Mouse (Mus musculus) lung, embryonic 14.5 days (tissue): ENCODE measurements around the gene Gdpd5. TPM values are rescaled to one million over a fixed set of nuclear protein-coding genes. Genes with fewer than 3 reads are reported as not detected.

Source experiments
- ATAC-seq: fragments of 200-750 bp; cut with Nextera tagmentation; 2 replicates; pipeline ENCODE4 v1.8.0; 2017; ENCODE audit warnings: mild to moderate bottlenecking, moderate TSS enrichment, moderate library complexity; ENCODE audit not compliant: insufficient read depth
- DNase-seq: peaks from one replicate; pipeline ENCODE4 v3.0.0-alpha.2; 2015
- H3K27ac ChIP-seq: fragments of 300-500 bp; sonication (generic); 2 replicates; pipeline ENCODE4 v1.5.1; 2014; ENCODE audit warnings: low read depth, mild to moderate bottlenecking, moderate library complexity
- H3K27me3 ChIP-seq: fragments of 300-500 bp; sonication (generic); 2 replicates; pipeline ENCODE4 v1.6.1; 2014; ENCODE audit warnings: low read length, control low read depth; ENCODE audit not compliant: insufficient read depth
- H3K36me3 ChIP-seq: fragments of 300-500 bp; sonication (generic); 2 replicates; pipeline ENCODE4 v1.6.1; 2014; ENCODE audit warnings: control low read depth; ENCODE audit not compliant: insufficient read depth
- H3K4me1 ChIP-seq: fragments of 300-500 bp; sonication (generic); 2 replicates; pipeline ENCODE4 v1.6.1; 2014; ENCODE audit warnings: antibody characterized with exemption, control low read depth; ENCODE audit not compliant: insufficient read depth
- H3K4me2 ChIP-seq: fragments of 300-500 bp; sonication (generic); 2 replicates; pipeline ENCODE4 v1.6.1; 2014; ENCODE audit warnings: mild to moderate bottlenecking
- H3K4me3 ChIP-seq: fragments of 300-500 bp; sonication (generic); 2 replicates; pipeline ENCODE4 v1.5.1; 2014; ENCODE audit warnings: low read depth, low read length
- H3K9ac ChIP-seq: fragments of 300-500 bp; sonication (generic); 2 replicates; pipeline ENCODE4 v1.6.1; 2014
- H3K9me3 ChIP-seq: fragments of 300-500 bp; sonication (generic); 2 replicates; pipeline ENCODE4 v1.6.1; 2016; ENCODE audit warnings: low read depth, low read length, control low read depth
- CTCF ChIP-seq: IDR thresholded peaks from 2 replicates; pipeline ENCODE4 v1.5.1; 2016; ENCODE audit warnings: antibody characterized with exemption, low read depth
- WGBS: fragments of 180-500 bp; shearing (Covaris S2); extraction: QIAGEN DNeasy Blood & Tissue Kit; methylation state at CpG from one replicate; pipeline ENCODE4 v1.1.7; 2014; 5-methylcytosine and 5-hydroxymethylcytosine counted together
- polyA plus RNA-seq: library from polyadenylated mRNA; unstranded; fragments of >200 nt; fragmentation: Nextera tagmentation; extraction: Ambion mirVana; gene quantifications from 2 replicates; pipeline ENCODE4 v1.2.1, GENCODE M21; 2014

The Gdpd5 gene
- polyA plus RNA-seq, 1 experiment from 2014 or later: 21.8 TPM

GRCm38 (mm10) chr7:99419311-99419710 lies 38.1 kb downstream of the Gdpd5 start:
- WGBS: 69% methylated on average over 3 of the region's 3 CpGs
- ATAC-seq: no peak
- H3K4me2 ChIP-seq: no peak overlapping the region

GRCm38 (mm10) chr7:99421006-99421405 lies 39.8 kb downstream of the Gdpd5 start:
- Histone ChIP-seq H3K27me3 (no peaks in the 10 kb centered on the region), H3K4me3 (no peak overlapping the region), H3K27ac (no peak overlapping the region), H3K9me3 (no peaks in the 10 kb centered on the region), H3K4me2 (no peak overlapping the region), H3K4me1 (no peaks in the 10 kb centered on the region), H3K36me3 (no peaks in the 10 kb centered on the region), H3K9ac (no peak overlapping the region)
- 85% methylated on average over 6 of the region's 6 CpGs for WGBS
- no peak for TF ChIP-seq CTCF
- ATAC-seq (no peak), DNase-seq (no peak)

More at GRCm38 (mm10) chr7:99419311-99419710, 38.1 kb downstream of the Gdpd5 start:
- no peaks in the 10 kb centered on the region for H3K27me3 ChIP-seq
- DNase-seq: no peak
- H3K36me3 ChIP-seq: no peaks in the 10 kb centered on the region
- H3K4me1 ChIP-seq: no peaks in the 10 kb centered on the region
- H3K9me3 ChIP-seq: no peaks in the 10 kb centered on the region
- no peak overlapping the region for H3K4me3 ChIP-seq
- H3K9ac ChIP-seq: no peak overlapping the region
- TF ChIP-seq CTCF: no peak
- H3K27ac ChIP-seq: no peak overlapping the region

GRCm38 (mm10) chr7:99424538-99425155 lies 43.4 kb downstream of the Gdpd5 start:
- no peaks in the 10 kb centered on the region for H3K9me3 ChIP-seq
- ATAC-seq: peak; percentile 53
- H3K36me3 ChIP-seq: no peaks in the 10 kb centered on the region

GRCm38 (mm10) chr7:99425706-99426105 lies 44.5 kb downstream of the Gdpd5 start:
- Histone ChIP-seq H3K4me3 (no peak overlapping the region), H3K9ac (no peak overlapping the region; the same call in 1 of the 2 replicates), H3K4me2 (no peak overlapping the region), H3K27ac (no peak overlapping the region), H3K9me3 (no peaks in the 10 kb centered on the region), H3K4me1 (no peaks in the 10 kb centered on the region), H3K27me3 (no peaks in the 10 kb centered on the region), H3K36me3 (no peaks in the 10 kb centered on the region)
- no peak for ATAC-seq
- DNase-seq: no peak
- 83% methylated on average over 4 of the region's 4 CpGs for WGBS
- no peak for TF ChIP-seq CTCF

More at GRCm38 (mm10) chr7:99424538-99425155, 43.4 kb downstream of the Gdpd5 start:
- Histone ChIP-seq H3K4me1 (no peaks in the 10 kb centered on the region), H3K9ac (no peak overlapping the region), H3K4me2 (no peak overlapping the region), H3K27me3 (no peaks in the 10 kb centered on the region), H3K27ac (peak overlapping the region; percentile 59; the same call in 1 of the 2 replicates), H3K4me3 (no peak overlapping the region)
- no peak for TF ChIP-seq CTCF
- no peak for DNase-seq
- WGBS: 30% methylated on average over 8 of the region's 8 CpGs

- Histone ChIP-seq H3K27me3 (no peaks in the 10 kb centered on the region), H3K4me3 (no peak overlapping the region), H3K4me1 (no peaks in the 10 kb centered on the region), H3K27ac (no peak overlapping the region), H3K4me2 (no peak overlapping the region), H3K36me3 (no peaks in the 10 kb centered on the region), H3K9ac (no peak overlapping the region), H3K9me3 (no peaks in the 10 kb centered on the region)
- no peak for ATAC-seq
- no peak for DNase-seq
- no peak for TF ChIP-seq CTCF
- WGBS: 75% methylated on average over 10 of the region's 10 CpGs
These were observed 45.8 kb downstream of the Gdpd5 start for GRCm38 (mm10) chr7:99427031-99427430.

- H3K9ac ChIP-seq: no peak overlapping the region
- no peaks in the 10 kb centered on the region for H3K9me3 ChIP-seq
- H3K4me2 ChIP-seq: no peak overlapping the region
- H3K27ac ChIP-seq: no peak overlapping the region
- H3K4me1 ChIP-seq: no peaks in the 10 kb centered on the region
- ATAC-seq (no peak), DNase-seq (no peak)
- H3K4me3 ChIP-seq: no peak overlapping the region
- no peaks in the 10 kb centered on the region for H3K27me3 ChIP-seq
- H3K36me3 ChIP-seq: no peaks in the 10 kb centered on the region
- WGBS: 80% methylated on average over 3 of the region's 3 CpGs
- TF ChIP-seq CTCF: no peak
These were observed 46.8 kb downstream of the Gdpd5 start for GRCm38 (mm10) chr7:99427987-99428386.

- DNase-seq (no peak), ATAC-seq (no peak)
- Histone ChIP-seq H3K36me3 (no peaks in the 10 kb centered on the region), H3K4me3 (no peak overlapping the region), H3K9me3 (no peaks in the 10 kb centered on the region), H3K9ac (no peak overlapping the region), H3K27me3 (no peaks in the 10 kb centered on the region), H3K27ac (no peak overlapping the region), H3K4me1 (no peaks in the 10 kb centered on the region), H3K4me2 (no peak overlapping the region)
- no peak for TF ChIP-seq CTCF
- WGBS: 87% methylated on average over 5 of the region's 5 CpGs
These were observed 47.6 kb downstream of the Gdpd5 start for GRCm38 (mm10) chr7:99428836-99429235.
